Mouse (Mus musculus) kidney, adult 2 months (tissue): ENCODE data around the gene Trmu. TPM values are rescaled to one million over a fixed set of nuclear protein-coding genes. Genes with fewer than 3 reads are reported as not detected.

Source experiments
- DNase-seq: peaks from one replicate; pipeline ENCODE4 v3.0.0; 2021
- H3K27ac ChIP-seq: fragments of 200-500 bp; 2 replicates; pipeline ENCODE4 v1.5.1; 2012; ENCODE audit warnings: low read depth, low read length, control low read depth, inconsistent platforms; ENCODE audit not compliant: insufficient read depth
- H3K27me3 ChIP-seq: fragments of 200-500 bp; replicated peaks from 2 replicates; pipeline ENCODE4 v1.6.1; 2012; ENCODE audit warnings: mild to moderate bottlenecking, moderate library complexity, low read length, inconsistent platforms; ENCODE audit not compliant: control insufficient read depth, insufficient read depth
- H3K36me3 ChIP-seq: fragments of 200-500 bp; 2 replicates; pipeline ENCODE4 v1.6.1; 2012; ENCODE audit warnings: mild to moderate bottlenecking, moderate library complexity, low read length, inconsistent platforms; ENCODE audit not compliant: control insufficient read depth, insufficient read depth
- H3K4me1 ChIP-seq: fragments of 200-500 bp; 2 replicates; pipeline ENCODE4 v1.6.1; 2011; ENCODE audit warnings: low read length; ENCODE audit not compliant: control insufficient read depth, insufficient read depth
- H3K4me3 ChIP-seq: fragments of 200-500 bp; 2 replicates; pipeline ENCODE4 v1.5.1; 2011; ENCODE audit warnings: mild to moderate bottlenecking, low read depth, low read length, control low read depth; ENCODE audit not compliant: insufficient read depth
- CTCF ChIP-seq: fragments of 200-500 bp; conservative IDR thresholded peaks from 2 replicates; pipeline ENCODE4 v1.5.1; 2011; ENCODE audit warnings: low read depth, mild to moderate bottlenecking, control low read depth, low read length, moderate library complexity, mixed read lengths; ENCODE audit not compliant: insufficient read depth, insufficient read length
- POLR2A ChIP-seq: fragments of 200-500 bp; IDR thresholded peaks from one replicate; pipeline ENCODE4 v1.6.1; 2011; ENCODE audit warnings: low read depth, low read length, control low read depth
- WGBS: fragments of 180-500 bp; shearing (Covaris S2); methylation state at CpG from one replicate; pipeline ENCODE4 v1.1.7; 2018; 5-methylcytosine and 5-hydroxymethylcytosine counted together
- polyA plus RNA-seq: library from polyadenylated mRNA; depleted of rRNA; stranded (reverse); fragments of >200 nt; gene quantifications from 2 replicates; pipeline ENCODE4 v1.2.3, GENCODE M21; 2012; rRNA removed

Gene Trmu
- polyA plus RNA-seq, 1 experiment: 31.7 TPM

- WGBS: 85% methylated on average over 12 of the region's 12 CpGs
- no peak for DNase-seq
- Histone ChIP-seq H3K4me3 (no peak overlapping the region), H3K36me3 (no peaks in the 10 kb centered on the region), H3K4me1 (no peaks in the 10 kb centered on the region), H3K27me3 (no peaks in the 10 kb centered on the region), H3K27ac (no peak overlapping the region)
- no peak for TF ChIP-seq POLR2A
- TF ChIP-seq CTCF: no peak
Measured at GRCm38 (mm10) chr15:85928161-85928560, 49.0 kb downstream of the Trmu start.

- no peak overlapping the region for H3K4me3 ChIP-seq
- WGBS: 27% methylated on average over 5 of the region's 5 CpGs
- no peaks in the 10 kb centered on the region for H3K27me3 ChIP-seq
- no peaks in the 10 kb centered on the region for H3K36me3 ChIP-seq
- no peaks in the 10 kb centered on the region for H3K4me1 ChIP-seq
- no peak overlapping the region for H3K27ac ChIP-seq
- peak; percentile 62 for DNase-seq
- no peak for TF ChIP-seq POLR2A
- no peak for TF ChIP-seq CTCF
Measured at GRCm38 (mm10) chr15:85935627-85936049, 56.5 kb downstream of the Trmu start.

Other genes starting within 250 kb of the Trmu start
- gene Ppara, start 144.3 kb upstream of the Trmu start, polyA plus RNA-seq: 31.3 and 32.5 TPM in 2 replicates
- 51.4 and 60.7 TPM in 2 replicates for gene Cdpf1, start 67.6 kb upstream of the Trmu start, polyA plus RNA-seq
- 0.05 TPM in 2 replicates for gene Pkdrej, start 57.6 kb upstream of the Trmu start, polyA plus RNA-seq
- gene Ttc38, start 47.0 kb upstream of the Trmu start, polyA plus RNA-seq: 17.1 and 19.3 TPM in 2 replicates
- 0.74 and 0.98 TPM in 2 replicates for gene Gtse1, start 19.6 kb upstream of the Trmu start, polyA plus RNA-seq
- gene Celsr1, start 154.5 kb downstream of the Trmu start, polyA plus RNA-seq: 12.4 and 16.8 TPM in 2 replicates
- gene Gramd4, start 178.4 kb downstream of the Trmu start, polyA plus RNA-seq: 18.9 and 20.6 TPM in 2 replicates